Comparison of ENCODE assay signal across 8 mouse cellular contexts in the genomic region with DNA sequence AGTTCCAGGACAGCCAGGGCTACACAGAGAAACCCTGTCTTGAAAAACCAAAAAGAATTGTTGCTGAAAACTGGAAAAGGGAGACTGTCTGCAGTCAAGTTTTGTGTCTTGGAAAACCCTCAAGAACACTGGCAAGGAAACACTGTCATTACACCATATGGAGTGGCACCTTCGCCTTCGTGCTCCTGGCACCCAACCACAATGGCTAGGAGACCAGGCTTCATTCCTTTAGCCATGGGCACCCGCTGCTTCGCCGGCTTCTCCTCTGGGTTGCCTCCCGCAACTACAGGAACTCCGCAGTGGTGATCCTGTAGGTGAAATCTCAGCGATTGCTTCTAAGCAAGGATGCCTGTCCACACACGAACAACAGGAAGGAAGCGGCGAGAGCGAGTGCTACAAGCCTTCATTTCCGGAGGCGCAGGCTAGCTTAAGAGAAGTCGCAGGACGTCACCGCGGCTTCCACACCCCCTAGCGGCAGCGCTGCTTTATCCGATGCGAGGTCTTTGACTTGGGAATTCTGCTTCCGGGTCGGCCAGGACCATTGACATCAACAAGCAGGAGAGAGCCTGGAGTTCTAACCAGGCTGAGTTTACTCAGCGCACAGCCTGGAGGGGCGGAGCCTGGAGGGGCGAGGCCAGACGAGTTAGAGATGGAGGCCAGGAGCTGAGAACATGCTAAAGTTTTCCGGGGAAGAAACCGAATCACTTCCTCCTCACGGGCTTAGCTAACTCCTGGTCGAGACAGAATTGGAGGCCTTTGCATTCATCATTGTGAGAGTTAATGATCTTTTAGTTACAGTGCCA. TPM values are rescaled to one million over a fixed set of nuclear protein-coding genes. Genes with fewer than 3 reads are reported as not detected.
DNase-seq lines count a peak whose midpoint lies in the region; ATAC-seq lines count a peak whose summit lies in the region.

No protein-coding gene starts in this region.

- H3K4me3 ChIP-seq in hindbrain, embryonic 14.5 days (replicated peaks; ENCODE audit: low read length) = peak overlapping the region; percentile 41

- H3K4me2 ChIP-seq in hindbrain, embryonic 14.5 days (replicated peaks) = peak overlapping the region; percentile 86

- 3% methylated on average over 32 of the region's 32 CpGs for WGBS in hindbrain, embryonic 14.5 days

- H3K9ac ChIP-seq in hindbrain, embryonic 14.5 days = peak overlapping the region; percentile 81

- no peaks in the 10 kb centered on the region for H3K36me3 ChIP-seq in hindbrain, embryonic 14.5 days (replicated peaks; ENCODE audit: control insufficient read depth, insufficient read depth)

- no peaks in the 10 kb centered on the region for H3K9me3 ChIP-seq in hindbrain, embryonic 14.5 days (ENCODE audit: control insufficient read depth, low read length)

- H3K27ac ChIP-seq in hindbrain, embryonic 14.5 days = peak overlapping the region; percentile 97

- peak; percentile 98 for ATAC-seq in hindbrain, embryonic 14.5 days (ENCODE audit: low FRiP score)

- peaks cover 5% of the 10 kb centered on the region; the same call in 1 of the 2 replicates for H3K4me1 ChIP-seq in hindbrain, embryonic 14.5 days (replicated peaks; ENCODE audit: control insufficient read depth, insufficient read depth, low read length)

- H3K27me3 ChIP-seq in hindbrain, embryonic 14.5 days (ENCODE audit: control insufficient read depth, insufficient read depth, low read length) = peaks cover 12% of the 10 kb centered on the region; the same call in 1 of the 2 replicates

- peak; percentile 100 for DNase-seq in R1 (ENCODE audit: low read depth, low spot score)
- DNase-seq in cerebellum, postnatal 25 days = peak; percentile 94 to 96
- peak; percentile 93 to 97 for DNase-seq in frontal cortex, postnatal 25 days (ENCODE audit: low spot score in 2 of 2)
- DNase-seq in hindbrain, embryonic 14.5 days (ENCODE audit: low spot score) = peak; percentile 98
- DNase-seq in layer of hippocampus, postnatal 36 days = peak; percentile 93
- peak; percentile 99 for DNase-seq in lung, postnatal 36 days
- DNase-seq in retina, postnatal 1 day = peak; percentile 97
- peak; percentile 81 to 91 for DNase-seq in urinary bladder, adult 18-20 months (ENCODE audit: low spot score in 2 of 2)

RNA-seq across cellular contexts. Expression of a gene that starts 9.3 kb away (rescaled TPM):
- polyA plus RNA-seq in hindbrain, embryonic 14.5 days (2014; fragmentation: Nextera tagmentation; extraction: Ambion mirVana) = 301 and 339 TPM in 2 replicates
- total RNA-seq in layer of hippocampus, postnatal 36 days (2021) = 100 to 1,000 TPM; 185 to 192 TPM

RNA-seq across cellular contexts. Expression of a gene that starts 29.9 kb away (rescaled TPM):
- 377 and 427 TPM in 2 replicates for polyA plus RNA-seq in hindbrain, embryonic 14.5 days (2014; fragmentation: Nextera tagmentation; extraction: Ambion mirVana)
- total RNA-seq in layer of hippocampus, postnatal 36 days (2021) = 100 to 1,000 TPM; 312 to 316 TPM

Comparison
In these comparisons a context has a peak if more than half of its experiments do, and no peak if none do; other contexts are left out.
1. Peak in every context shown above with its lines: DNase-seq, ATAC-seq, H3K4me3 ChIP-seq and H3K27ac ChIP-seq.